Mouse (Mus musculus) ES-E14 (cell line): Measurements from ENCODE around the gene Nkx2-4.

Source experiments
- HCFC1 ChIP-seq: IDR thresholded peaks from 2 replicates; pipeline ENCODE4 v1.6.1; 2012; ENCODE audit warnings: low read length, inconsistent platforms, borderline replicate concordance; ENCODE audit not compliant: insufficient read depth
- MAFK ChIP-seq: IDR thresholded peaks from 2 replicates; pipeline ENCODE4 v1.6.1; 2014; ENCODE audit warnings: mild to moderate bottlenecking, low read depth, low read length, inconsistent platforms; ENCODE audit not compliant: insufficient read depth
- ZC3H11A ChIP-seq: IDR thresholded peaks from 2 replicates; pipeline ENCODE4 v1.6.1; 2012; ENCODE audit warnings: low read depth, mild to moderate bottlenecking, inconsistent platforms, low read length, borderline replicate concordance
- ZNF384 ChIP-seq: IDR thresholded peaks from 2 replicates; pipeline ENCODE4 v1.6.1; 2012; ENCODE audit warnings: low read depth, low read length, inconsistent platforms

GRCm38 (mm10) chr2:147082391-147082790 is 2.9 kb downstream of the Nkx2-4 start:
- TF ChIP-seq ZC3H11A (no peak), HCFC1 (no peak), ZNF384 (no peak), MAFK (no peak)
